Mouse (Mus musculus) adipocyte (in vitro differentiated cells): ENCODE data around the gene Nmrk1.
A peak's percentile ranks its signal among the peaks of the same experiment; 100 is the strongest.

Experiments
- DNase-seq: peaks from one replicate; pipeline ENCODE4 v3.0.0-alpha.2; 2016; ENCODE audit warnings: low spot score

Nmrk1 gene

DNA sequence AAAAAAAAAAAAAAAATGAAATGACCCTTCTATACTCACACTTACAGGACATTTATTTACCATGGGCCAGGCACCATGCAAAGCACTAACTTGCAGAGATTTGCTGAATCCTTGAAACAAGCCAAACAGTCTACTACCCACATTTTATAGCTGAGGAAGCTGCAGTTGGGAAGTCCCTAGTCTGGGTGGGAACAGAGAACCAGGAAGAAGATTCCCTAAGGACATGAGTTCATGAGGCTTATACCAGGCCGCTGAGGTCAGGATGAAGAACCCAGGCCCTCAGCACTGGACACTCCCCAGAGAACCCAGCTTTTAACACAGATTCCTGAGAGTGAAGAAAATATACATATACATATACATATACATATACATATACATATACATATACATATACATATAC lies 14.2 kb upstream of the Nmrk1 start:
- DNase-seq: no peak

DNA sequence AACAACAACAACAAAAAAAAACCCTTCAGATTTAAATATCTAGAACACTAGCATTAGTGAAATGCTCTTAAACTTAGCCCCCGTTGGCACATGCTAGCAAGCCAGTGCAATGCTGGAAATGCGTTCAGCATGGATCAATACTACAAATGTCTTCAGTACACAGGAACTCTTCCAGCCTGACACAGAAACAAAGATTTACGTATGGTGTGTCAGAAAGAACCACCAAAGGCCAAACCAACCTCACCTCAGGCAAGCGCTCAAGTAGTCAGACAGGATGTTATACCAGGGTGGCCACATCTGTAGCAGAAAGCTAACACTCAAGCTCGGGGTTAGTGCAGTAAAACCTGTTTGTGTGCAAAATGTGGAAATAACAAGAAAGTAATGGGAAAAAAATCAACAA lies 12.7 kb upstream of the Nmrk1 start:
- DNase-seq: peak; percentile 29

DNA sequence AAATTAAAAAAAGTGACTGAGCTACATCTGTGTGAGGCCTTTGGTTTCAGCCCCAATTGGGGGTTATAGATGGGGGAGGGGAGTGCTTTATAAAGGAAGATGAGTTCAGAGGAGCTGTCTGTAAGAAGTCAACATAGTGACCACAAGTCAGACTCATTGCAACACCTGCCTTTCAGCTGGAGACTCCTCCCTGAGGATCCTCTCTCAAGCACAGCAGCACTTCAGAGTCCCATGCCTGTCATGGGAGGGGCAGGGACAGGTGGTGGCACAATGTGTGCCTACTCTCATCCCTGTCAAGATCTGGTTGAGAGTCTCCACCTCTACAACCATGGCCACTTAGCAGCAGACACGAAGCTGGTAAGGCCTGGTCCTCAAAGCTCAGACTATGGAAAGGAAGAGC lies 12.1 kb upstream of the Nmrk1 start:
- no peak for DNase-seq

DNA sequence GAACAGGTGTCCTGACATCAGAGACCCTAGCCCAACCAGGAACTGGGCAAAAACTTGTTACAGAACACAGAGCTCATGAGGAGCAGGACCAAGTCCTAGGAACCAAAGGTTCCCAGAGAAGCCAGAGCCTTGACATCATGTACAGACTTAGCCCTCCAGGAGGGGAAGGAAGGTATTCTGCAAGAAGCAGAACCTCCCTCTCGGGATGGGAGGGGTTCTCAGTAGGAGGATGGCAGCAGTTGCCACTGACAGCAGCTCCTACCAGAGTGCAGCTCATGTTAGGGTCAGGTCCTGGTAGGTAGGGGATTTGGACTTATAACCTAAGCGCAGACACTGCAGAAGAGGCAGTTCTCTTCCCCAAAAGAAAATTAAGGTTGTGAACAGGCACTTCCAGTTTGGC lies 7.9 kb upstream of the Nmrk1 start:
- DNase-seq: no peak

DNA sequence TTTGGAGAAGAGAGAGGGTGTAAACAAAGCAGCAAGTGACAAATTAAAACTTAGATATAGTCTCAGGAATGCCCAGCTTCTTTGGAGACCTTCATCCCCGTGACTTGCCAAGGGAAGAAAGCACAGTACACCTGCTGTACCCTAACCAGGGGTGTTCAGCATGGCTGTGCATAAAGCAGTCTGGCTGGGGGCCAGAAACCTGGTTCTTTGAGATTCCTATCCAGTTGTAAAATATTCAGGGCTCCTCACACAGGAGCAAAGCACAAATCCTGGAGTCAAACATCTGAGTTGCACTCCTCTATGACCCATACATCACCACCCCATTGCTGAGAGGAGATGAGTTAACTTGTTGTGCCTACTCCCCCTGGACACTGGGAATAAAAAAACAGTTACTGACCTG lies 2.2 kb upstream of the Nmrk1 start:
- DNase-seq: no peak

DNA sequence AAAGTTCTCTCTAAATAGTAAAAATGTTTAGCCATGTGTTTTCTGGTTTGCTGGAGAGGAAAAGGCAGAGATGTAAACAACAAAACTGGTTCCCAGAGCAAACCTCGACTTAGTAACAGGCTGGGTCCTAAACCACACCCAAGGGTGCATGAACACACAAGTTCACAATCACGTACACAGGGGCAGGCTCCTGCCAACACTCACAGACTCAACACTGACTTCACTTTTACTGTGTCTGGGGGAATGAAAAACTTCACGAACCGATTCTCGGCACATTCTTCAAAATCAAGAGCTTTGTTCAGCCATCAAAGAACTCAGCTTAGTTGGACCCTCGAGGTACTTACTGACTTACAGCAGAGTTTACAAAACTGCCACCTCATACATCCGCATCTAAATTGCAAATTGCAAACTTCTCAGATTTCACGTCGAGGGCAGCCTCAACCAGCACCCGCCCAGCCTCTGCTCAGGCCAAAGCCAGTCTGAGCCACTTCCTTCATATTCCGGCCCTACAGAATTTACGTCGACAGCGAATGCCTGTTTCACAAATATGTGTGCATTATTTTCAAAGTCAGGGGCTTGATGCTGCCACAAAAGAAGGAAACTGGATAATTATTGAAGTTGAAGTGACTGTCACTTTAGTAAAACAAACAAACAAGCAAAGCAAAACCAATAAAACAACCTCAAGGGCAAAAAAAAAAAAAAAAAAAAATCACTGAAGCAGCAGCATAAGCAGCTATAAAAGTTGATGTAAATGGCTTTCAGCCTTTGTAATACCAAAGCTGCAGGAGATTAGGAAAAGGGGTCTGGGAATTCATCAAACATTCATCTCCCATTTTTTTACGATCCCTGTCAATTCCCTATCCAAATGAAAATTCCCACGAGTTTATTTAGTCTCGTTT lies 1.3 kb upstream of the Nmrk1 start:
- DNase-seq: peak; percentile 80

DNA sequence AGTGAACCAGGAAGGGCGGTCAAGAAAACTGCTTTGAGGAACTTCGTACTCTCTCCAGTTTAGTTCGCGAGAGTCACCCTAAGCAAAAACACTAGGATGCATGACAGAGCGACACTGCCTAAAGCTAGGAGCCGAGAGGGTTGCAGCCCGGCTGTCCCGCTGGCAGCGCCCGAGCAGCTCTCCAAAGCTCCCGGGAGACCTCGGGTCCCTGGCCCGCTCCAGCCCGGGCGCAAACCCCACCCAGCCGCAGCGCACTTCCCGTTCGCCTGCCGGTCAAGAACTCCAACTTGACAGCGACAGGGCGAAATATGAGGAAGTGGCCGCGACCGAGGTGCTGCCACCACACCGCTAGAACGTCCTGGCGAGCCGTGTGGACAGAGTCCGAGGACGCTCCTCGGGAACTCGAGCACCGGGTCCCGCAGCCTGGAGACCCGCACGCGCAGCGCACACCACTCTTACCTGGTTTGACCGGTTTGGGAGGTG lies 548 bp upstream of the Nmrk1 start:
- peak; percentile 65 for DNase-seq

DNA sequence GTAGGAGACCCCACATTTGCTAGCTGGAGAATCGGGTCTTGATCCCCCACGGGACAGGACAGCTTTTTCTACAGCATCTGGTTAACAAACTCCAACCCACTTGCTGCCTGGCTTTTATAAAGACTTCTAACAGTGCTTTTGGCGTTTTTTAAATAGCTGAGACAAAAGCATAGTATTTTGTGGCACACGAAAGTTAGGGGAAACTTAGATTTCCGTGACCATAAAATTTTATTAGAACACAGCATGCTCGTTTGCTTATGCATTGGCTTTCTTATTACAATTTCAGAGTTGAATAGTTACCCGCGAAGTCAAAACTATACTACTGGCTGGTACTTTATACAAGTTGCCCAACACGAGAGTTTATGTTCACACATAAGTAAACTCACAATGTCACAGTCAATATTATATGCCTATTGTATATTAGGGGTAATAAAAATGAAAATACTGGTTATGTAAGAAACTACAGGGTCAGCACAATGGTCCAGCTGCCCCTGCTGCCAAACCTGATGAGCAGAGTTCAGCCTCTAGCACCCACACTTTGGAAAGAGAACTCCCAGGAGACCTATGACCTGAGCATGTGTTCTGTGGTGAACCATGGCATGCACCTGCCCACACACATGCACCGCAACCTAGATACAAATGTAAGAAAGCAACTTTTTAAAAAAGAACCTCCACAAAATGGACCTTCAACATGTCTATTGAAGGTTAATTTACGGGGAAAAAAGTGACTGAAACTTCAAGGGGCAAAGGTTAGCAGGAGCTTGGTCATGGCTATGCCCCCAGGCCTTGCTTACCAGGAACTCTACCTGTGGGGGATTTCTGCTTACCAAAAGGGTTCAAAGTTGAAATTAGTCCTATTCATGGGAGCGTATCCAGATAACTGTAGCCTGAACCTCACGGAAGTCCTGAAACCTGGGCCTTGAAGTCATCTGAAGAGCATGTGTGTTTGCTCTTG lies 758 bp downstream of the Nmrk1 start:
- DNase-seq: no peak

DNA sequence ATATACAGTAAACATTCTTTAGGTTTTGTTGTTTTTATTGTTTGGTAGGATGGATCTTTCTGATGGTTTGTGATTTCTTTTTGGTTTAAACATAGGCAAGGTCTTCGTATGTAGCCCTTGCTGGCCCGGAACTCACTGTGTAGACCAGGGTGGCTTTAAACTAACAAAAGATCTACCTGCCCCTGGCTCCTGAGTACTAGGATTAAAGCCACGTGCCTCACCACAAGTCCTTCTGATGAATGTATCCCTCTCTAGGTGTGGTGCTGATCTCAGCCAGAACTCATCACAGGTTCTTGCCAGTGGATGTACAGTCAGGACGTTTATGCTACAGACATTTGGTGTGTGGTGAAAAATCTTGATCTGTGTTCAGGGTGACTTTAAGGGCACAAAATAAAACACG lies 6.2 kb downstream of the Nmrk1 start:
- DNase-seq: no peak

DNA sequence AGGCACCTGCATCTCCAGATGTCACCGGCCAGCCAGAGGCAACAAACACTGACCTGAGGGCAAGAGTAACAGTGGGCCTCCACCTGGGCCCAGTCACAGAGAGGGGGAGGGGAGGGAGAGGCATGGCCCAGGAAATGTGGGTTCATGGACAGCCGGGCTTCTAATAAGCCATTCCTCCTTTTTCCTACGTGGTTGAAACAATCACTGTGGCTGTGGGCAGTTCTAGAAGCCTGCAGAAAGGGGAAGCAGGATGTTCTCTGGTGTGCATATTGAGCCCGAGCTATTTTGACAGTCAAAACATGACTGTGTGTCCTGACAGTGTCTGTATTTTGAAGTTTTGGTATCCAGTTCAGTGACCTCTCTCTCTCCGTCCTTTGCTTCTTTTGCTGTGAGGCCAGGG lies 7.2 kb downstream of the Nmrk1 start:
- no peak for DNase-seq

DNA sequence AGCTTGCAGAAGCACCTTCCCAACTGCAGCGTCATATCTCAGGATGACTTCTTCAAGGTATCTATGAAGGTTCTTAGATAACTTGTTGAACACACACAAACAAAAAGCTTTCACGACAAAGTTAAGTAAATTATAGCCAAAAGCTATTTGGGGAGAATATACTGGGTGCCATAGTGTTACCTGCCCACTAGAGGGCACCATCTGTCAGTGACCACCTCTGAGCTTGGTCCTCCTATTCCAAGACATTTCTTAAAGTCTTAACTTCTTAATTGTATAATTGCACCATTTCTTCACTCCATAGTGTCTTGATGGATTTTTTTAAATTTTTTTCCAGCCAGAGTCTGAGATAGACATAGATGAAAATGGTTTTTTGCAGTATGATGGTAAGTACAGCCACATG lies 7.8 kb downstream of the Nmrk1 start:
- no peak for DNase-seq

DNA sequence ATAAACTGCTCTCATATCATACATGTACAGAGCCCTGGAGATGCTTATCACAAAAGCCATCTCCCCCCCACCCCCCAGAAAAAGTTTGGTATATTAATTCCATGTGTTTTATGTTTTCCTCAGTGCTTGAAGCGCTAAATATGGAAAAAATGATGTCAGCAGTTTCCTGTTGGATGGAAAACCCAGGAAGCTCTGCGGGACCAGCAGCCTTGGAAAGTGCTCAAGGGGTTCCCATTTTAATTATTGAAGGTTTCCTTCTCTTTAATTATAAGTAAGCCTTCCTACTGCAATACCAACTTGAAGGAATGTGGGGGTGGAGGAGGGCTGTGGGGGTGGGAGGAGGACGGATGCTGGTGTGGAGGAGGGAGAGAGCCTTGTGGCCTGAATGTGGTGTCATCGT lies 9.3 kb downstream of the Nmrk1 start:
- DNase-seq: no peak

DNA sequence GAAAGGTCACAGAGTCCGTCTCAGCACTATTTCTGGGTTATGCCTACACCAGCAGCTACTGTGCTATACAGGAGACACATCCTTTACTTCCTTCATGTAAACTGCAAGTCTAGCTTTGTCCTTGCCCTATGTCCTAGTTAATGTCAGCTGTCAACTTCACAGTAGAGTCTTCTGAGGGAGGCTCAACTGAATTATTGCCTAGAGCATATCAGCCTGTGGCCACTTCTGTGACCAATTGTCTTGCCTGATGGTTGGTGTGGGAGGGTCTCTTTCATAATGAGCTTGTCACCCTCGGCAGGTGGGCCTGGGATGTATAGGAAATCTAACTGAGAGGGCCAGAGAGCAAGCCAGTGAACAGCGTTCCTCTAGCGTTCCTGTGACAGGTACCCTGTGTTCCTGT lies 11.7 kb downstream of the Nmrk1 start:
- DNase-seq: no peak

DNA sequence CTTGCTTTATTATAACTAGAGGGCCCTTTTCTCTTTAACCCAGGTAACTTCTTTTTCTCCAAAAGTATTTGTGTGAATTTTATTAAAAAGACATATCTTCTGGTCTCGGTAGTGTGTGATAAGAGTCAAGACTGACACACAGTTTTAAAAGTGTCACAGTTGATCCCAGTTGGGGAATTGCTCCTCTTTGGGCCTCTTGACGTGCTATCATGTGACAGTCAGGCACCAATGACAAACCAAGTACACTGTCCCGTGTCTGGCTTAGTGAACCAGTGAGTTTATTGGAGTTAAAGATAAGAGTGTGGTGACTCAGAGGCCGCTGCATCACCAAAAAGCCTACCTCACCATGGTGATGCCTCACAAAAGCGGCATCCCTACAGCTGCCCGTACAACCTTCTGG lies 12.3 kb downstream of the Nmrk1 start:
- no peak for DNase-seq

DNA sequence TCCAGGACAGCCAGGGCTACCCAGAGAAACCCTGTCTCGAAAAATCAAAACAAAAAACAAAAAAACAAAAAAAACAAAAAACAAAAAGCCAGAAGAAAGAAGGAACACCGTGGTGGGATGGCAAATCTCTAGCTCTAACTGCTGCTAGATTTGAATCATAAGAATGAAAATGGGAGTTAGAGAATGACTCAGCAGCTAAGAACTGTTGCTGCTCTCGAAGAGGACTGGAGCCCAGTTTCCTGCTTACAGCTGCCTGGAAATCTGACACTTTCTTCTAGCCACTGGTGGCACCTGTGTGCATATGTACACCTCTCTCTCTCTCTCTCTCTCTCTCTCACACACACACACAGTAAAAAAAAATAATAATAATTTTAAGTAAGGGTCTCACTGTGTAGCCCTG lies 14.6 kb downstream of the Nmrk1 start:
- DNase-seq: no peak

DNA sequence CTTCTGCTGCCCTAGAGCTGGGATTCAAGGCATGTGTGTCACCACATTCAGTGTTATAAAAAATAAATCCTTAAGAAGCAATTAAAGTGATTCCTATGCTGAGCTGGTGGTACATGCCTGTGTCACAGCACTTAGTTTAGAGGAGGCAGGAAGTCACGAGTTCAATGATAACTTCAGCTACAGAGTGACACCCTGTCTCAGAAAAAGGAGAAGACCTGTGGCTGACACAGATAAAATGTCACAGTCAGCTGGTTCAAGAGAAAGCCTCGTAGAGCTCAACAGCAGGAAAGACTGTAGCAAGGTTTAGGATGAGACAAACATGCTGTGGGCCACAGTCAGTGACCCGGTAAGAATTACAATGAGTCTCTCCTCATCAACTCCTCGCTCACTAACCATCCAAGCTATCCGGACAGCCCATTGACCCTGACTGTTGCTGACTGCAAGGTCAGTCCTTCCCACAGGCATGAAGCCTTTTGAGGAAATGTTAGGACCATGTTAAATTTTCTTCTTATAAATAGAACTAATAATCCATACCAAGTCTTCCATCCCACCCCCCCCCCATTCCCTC lies 15.2 kb downstream of the Nmrk1 start:
- DNase-seq: no peak

DNA sequence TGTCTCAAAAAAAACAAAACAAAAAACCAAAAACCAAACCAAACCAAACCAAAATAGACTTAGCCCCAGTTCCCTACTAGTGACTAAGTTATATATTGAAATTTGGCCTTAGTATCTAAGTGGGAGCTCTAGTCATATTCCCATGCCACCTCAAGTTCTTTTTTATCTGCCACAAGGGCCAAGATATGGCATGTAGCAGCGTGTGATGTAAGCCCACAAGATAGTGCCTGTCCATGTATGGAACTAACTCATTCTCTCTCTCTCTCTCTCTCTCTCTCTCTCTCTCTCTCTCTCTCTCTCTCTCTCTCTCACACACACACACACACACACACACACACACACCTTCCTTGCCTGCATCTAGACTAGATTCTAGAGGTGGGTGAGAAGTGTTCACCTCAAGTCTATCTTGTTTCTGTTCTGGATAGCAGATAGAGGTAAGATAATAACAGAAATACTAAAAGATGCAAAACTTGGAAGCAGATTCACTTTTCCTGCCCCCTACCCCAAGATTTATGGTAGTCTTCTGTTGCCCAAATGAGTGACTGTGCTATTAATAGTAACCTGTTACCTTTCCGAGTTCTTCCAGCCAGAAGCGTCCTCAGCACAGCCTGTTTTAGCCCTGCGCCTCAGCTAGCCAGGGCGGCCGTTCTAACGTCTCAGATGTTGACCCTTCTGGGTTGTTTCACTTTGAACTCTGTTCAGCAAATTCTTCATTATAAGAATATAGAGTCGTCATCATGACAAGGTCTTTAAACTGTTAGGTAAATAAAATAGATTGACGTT lies 16.2 kb downstream of the Nmrk1 start:
- no peak for DNase-seq

DNA sequence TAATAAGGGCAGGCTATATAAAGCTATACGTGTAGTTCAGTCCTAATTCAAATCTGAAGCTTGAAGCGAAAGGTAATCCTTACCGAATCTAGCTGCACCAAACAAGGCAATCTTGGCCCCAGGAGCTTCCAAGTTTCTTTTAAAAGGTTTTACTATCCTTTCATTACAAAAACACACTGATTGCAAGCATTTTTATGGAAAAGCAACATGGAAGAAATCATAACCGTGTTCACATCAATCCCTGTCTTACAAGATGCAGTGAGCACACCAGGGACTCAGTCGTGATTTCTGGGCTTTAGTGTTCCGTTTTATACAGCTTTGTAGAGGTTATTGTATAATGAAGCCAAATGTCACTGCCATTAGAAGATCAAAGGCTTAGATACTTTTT lies 16.8 kb downstream of the Nmrk1 start:
- no peak for DNase-seq

DNA sequence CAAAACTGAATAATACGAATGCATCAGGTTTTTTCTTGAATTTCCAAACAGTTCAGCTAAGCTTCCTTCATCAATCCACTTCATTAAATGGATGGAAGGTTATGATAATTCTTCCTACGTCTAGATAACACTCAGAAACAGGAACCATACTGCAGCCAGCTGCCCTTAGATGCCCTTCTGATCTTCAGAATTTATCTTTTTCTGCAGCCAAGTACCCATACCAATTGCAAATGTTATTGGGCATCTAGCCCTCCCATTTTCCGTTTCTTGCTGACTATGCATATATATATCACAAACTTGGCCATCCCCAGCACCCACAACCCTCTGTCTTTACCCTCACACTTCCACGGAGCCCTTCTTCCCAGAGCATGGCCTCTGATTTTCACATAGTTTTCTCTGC lies 18.2 kb downstream of the Nmrk1 start:
- no peak for DNase-seq

DNA sequence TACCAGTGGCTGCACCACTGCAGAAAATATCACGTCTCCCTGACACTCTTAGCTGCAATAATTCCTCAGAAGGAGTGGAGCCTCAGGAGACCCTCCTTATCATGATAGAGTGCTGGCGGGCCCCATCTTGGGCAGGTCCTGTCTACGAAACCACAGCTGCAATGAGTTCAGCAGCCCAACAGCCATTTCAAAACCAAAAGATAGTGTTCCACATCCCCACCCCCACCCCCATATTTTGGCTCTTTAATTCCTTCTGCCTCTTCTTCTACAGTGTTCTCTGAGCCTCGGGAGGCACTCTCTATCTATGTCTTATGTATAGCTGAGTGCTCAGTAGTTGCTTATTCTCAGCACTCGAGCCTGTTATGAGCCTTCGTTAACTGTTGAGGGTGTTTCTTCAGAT lies 18.7 kb downstream of the Nmrk1 start:
- DNase-seq: no peak

DNA sequence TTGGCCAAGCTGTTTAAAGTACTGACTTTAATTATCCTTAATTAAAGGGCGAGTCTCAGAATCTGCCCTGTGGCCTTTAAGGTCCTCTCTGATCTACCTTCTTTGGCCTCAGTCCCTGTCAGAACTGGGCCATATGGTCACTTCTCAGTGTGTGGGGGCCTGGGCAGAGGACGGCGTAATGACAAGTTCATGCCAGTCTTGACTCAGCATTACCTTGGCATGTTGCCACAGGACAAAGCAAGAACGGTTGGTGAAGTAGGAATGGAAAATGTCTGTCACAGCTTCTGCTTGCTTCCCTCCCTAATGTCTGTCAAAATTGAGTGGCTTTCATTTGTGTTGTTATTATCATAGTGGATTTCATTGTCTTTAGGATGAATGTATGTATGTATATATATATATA lies 20.8 kb downstream of the Nmrk1 start:
- DNase-seq: peak; percentile 48

DNA sequence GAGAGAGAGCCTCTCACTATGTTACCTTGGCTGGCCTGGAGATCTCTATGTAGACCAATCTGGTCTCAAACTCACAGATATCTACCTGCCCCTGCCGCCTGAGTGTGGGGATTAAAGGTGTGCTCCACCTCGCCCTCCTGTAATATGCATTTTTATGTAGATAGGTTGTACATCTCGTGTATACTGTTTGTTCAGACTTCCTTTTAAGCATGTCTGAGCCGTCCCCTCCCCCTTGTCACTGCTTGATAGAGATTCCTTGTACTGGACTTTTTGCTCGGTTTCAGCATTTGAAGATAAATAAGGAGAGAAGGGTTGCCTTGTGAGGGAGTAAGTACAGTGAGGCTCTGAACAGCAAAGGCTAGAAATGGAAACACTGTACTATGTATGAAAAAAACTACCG lies 21.3 kb downstream of the Nmrk1 start:
- DNase-seq: no peak
